Mouse (Mus musculus): ENCODE measurements around the gene Srd5a2.
A peak's percentile ranks its signal among the peaks of the same experiment; 100 is the strongest.

Srd5a2 gene

DNA sequence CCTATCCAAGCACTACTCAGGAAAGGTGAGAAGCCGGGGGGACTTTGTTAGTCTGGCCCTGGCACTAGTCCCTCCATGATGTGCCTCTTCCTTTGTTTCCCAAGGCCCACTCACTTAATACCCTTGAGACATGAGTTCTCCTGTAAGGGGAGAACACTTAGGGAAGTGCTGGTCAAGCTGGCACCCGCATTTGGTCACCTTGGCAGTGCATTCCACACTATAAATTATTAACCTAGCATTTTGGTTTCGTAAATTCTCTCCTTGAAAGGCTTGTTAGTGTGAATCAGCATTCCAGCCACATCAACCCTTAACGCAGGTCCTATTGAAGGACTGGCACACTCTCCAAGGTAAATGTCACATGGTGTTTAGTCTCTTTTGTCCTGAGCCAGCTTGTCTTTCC is 61.8 kb downstream of the Srd5a2 start:
- DNase-seq (ENCODE audit: low spot score in 2 of 2): no peak

DNA sequence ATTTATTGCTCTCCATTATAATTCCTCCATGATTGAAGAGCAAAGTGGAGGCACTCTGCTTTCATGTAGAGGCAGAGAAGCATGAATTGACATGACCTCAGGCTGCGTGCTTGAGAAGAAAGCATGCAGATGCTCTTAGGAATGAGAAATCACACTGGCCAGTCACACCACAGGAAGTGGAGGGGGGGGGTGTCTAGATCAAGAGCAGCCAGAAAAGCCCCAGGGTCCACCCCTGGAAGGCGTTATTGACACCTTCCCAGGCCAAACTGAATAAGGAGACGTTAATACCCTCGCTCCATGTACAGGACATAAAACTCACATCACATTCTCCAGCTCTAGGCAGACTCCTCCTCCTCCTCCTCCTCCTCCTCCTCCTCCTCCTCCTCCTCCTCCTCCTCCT is 63.2 kb downstream of the Srd5a2 start:
- peak; percentile 1 to 41 for DNase-seq (ENCODE audit: low spot score in 2 of 2)

DNA sequence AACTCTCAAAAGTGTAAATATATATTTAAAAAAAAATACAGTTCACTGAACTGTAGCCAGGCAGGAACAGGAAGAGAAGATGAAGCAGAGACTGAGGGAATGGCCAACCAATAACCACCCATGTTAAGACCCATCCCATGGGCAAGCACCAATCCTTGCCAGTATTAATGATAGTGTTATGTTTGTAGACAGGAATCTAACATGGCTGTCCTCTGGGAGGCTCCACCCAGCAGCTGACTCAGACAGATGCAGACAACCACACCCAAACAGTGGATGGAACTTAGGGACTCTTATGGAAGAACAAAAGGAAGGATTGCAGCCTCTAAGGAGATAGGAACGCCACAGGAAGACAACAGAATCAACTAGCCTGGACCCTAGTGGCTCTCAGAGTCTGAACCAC is 64.8 kb downstream of the Srd5a2 start:
- DNase-seq (ENCODE audit: low spot score in 2 of 2): no peak

DNA sequence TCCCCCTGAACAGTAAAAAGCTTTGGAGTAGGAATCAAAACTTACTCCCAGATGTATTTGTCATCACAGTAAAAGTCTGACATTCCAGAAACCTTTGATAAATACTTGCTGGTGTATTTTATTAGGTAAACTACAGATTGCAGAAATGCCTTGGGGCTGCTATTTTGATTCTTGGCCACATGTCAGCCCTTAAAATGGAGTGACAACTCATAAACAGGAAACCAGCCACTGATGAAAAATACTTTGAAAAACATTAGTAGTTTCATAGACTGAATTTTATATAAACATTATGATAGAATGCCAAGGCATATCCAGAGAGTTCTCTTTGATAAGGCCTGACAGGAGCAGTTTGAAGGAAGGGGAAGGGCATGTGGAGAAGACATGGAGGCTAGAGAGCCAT is 71.7 kb downstream of the Srd5a2 start:
- no peak for DNase-seq (ENCODE audit: low spot score in 2 of 2)

DNA sequence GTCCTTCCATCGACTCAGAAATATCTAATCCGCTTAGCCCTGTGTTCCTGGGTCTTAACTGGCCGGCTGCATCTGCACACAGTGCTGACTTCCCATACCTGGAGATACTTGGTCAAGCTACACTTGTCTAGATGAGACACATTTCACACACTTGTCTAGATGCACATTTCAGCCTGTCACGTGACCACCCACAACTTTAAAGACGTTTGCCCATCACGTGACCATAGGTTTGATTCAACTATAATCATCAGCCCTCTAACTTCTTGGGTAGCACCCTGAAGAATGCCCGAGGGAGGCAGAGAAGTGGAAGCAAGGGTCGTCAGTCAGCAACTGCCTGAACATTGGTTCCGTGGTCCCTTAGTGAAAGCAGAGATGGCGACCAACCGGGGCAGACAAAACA is 75.1 kb downstream of the Srd5a2 start:
- DNase-seq (ENCODE audit: low spot score in 2 of 2): no peak

DNA sequence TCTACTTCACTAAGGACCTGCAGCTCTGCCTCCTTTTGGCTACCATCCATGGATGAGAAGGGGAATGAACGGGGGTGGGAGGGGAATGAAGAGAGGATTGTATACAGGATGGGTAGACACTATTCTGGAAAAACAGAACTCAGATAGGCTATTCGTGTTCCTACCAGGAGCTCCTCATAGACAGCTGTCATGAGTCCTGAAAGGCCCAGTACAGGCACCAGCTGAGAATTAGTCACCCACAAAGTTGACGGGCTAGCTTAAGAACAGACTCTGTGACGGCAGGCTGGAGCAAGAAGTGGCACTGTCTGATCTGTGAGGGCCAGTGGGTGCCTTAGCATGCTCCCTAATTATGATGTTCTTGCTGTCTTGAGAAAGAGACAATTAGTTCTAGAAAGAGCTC is 76.4 kb downstream of the Srd5a2 start:
- DNase-seq (ENCODE audit: low spot score in 2 of 2): no peak

DNA sequence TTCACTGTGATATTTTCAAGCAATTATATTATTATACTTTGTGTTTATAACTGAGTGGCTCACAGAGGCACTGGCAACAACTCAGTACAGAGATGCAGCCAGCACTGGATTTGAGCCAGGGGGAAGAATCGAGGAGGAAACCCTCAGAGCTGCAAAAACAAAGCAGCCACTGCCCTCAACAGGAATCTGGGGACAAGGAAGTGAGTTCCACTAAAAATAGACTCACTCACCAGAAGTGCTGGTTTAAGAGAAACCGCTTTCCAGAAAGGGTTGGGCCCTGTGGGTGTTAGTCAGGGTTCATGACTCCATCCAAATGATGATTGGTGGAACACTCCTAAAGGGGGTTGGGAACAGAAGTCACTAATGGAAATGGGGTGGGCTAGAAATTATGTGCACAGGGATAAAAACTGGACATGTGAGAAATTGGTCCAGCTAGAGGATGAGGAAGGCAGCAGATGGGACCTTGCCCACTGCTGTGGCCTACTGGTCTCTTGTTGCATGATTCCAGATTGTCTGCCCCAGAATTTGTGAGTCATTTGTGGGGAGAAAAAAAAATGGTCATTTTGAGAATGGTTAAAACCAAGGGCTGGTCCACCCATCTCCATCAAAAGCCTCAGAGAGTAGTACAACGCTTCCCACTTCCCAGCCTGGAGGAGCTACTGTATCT is 77.2 kb downstream of the Srd5a2 start:
- no peak for DNase-seq (ENCODE audit: low spot score in 2 of 2)
